Mouse (Mus musculus): ENCODE data around the gene Clec12a.
"Not testable (repeated sequence)": the region's sequence is repeated elsewhere in the genome, so short reads cannot be mapped to it uniquely, and the experiment has no call there.

Clec12a gene

GRCm38 (mm10) chr6:129342391-129342790 is at the start of gene Clec12a:
Gene Clec12a, plus strand, starts transcription at chr6:129342691.
- not testable (repeated sequence) for DNase-seq (ENCODE audit: inconsistent age in 2 of 2, low spot score in 1 of 2)

- no peak for DNase-seq (ENCODE audit: inconsistent age in 2 of 2, low spot score in 1 of 2)
These were observed 38.3 kb upstream of the Clec12a start for GRCm38 (mm10) chr6:129304180-129304579.

- DNase-seq (ENCODE audit: inconsistent age in 2 of 2, low spot score in 1 of 2), result no peak
These were observed 30.0 kb upstream of the Clec12a start for GRCm38 (mm10) chr6:129312499-129312898.

- DNase-seq (ENCODE audit: inconsistent age in 2 of 2, low spot score in 1 of 2), result no peak
These were observed 27.8 kb upstream of the Clec12a start for GRCm38 (mm10) chr6:129314655-129315168.

- no peak for DNase-seq (ENCODE audit: inconsistent age in 2 of 2, low spot score in 1 of 2)
These were observed 26.8 kb upstream of the Clec12a start for GRCm38 (mm10) chr6:129315698-129316097.

- no peak for DNase-seq (ENCODE audit: inconsistent age in 2 of 2, low spot score in 1 of 2)
These were observed 26.0 kb upstream of the Clec12a start for GRCm38 (mm10) chr6:129316463-129316862.

GRCm38 (mm10) chr6:129318395-129318794 is 24.1 kb upstream of the Clec12a start:
- DNase-seq (ENCODE audit: inconsistent age in 2 of 2, low spot score in 1 of 2), result no peak

GRCm38 (mm10) chr6:129319331-129319730 is 23.2 kb upstream of the Clec12a start:
- no peak for DNase-seq (ENCODE audit: inconsistent age in 2 of 2, low spot score in 1 of 2)

GRCm38 (mm10) chr6:129326016-129326415 is 16.5 kb upstream of the Clec12a start:
- no peak for DNase-seq (ENCODE audit: inconsistent age in 2 of 2, low spot score in 1 of 2)

- DNase-seq (ENCODE audit: inconsistent age in 2 of 2, low spot score in 1 of 2), result no peak
These were observed 15.8 kb upstream of the Clec12a start for GRCm38 (mm10) chr6:129326568-129327150.

- DNase-seq (ENCODE audit: inconsistent age in 2 of 2, low spot score in 1 of 2), result no peak
These were observed 10.9 kb upstream of the Clec12a start, which contains the start of gene 4922502D21Rik for GRCm38 (mm10) chr6:129331610-129332009. Gene 4922502D21Rik, minus strand, starts transcription at chr6:129331796.

- peak; percentile 38 to 72 for DNase-seq (ENCODE audit: inconsistent age in 2 of 2, low spot score in 1 of 2)
These were observed 8.8 kb upstream of the Clec12a start for GRCm38 (mm10) chr6:129333674-129334078.

GRCm38 (mm10) chr6:129337751-129338150 is 4.7 kb upstream of the Clec12a start:
- no peak for DNase-seq (ENCODE audit: inconsistent age in 2 of 2, low spot score in 1 of 2)

- DNase-seq (ENCODE audit: inconsistent age in 2 of 2, low spot score in 1 of 2), result no peak
These were observed 1.9 kb downstream of the Clec12a start for GRCm38 (mm10) chr6:129344408-129344807.

GRCm38 (mm10) chr6:129349524-129350352 is 7.2 kb downstream of the Clec12a start:
- no peak for DNase-seq (ENCODE audit: inconsistent age in 2 of 2, low spot score in 1 of 2)

GRCm38 (mm10) chr6:129351091-129351490 is 8.6 kb downstream of the Clec12a start:
- no peak for DNase-seq (ENCODE audit: inconsistent age in 2 of 2, low spot score in 1 of 2)

- DNase-seq (ENCODE audit: inconsistent age in 2 of 2, low spot score in 1 of 2), result no peak
These were observed 13.3 kb downstream of the Clec12a start for GRCm38 (mm10) chr6:129355774-129356173.

- no peak for DNase-seq (ENCODE audit: inconsistent age in 2 of 2, low spot score in 1 of 2)
These were observed 13.9 kb downstream of the Clec12a start for GRCm38 (mm10) chr6:129356430-129356829.

- DNase-seq (ENCODE audit: inconsistent age in 2 of 2, low spot score in 1 of 2), result no peak
These were observed 17.0 kb downstream of the Clec12a start for GRCm38 (mm10) chr6:129359515-129359914.

GRCm38 (mm10) chr6:129363942-129364341 is 21.5 kb downstream of the Clec12a start:
- no peak for DNase-seq (ENCODE audit: inconsistent age in 2 of 2, low spot score in 1 of 2)

- DNase-seq (ENCODE audit: inconsistent age in 2 of 2, low spot score in 1 of 2), result peak; percentile 10 to 74
These were observed 23.5 kb downstream of the Clec12a start for GRCm38 (mm10) chr6:129365959-129366359.

Data from adrenal gland, adult (tissue).